Mouse (Mus musculus): ENCODE results near the gene Maip1. TPM values are rescaled to one million over a fixed set of nuclear protein-coding genes. Genes with fewer than 3 reads are reported as not detected.

Gene Maip1
- total and polyA plus RNA-seq, 2 experiments from 2014 or later = 6.7 to 19.8 TPM

GRCm38 (mm10) chr1:57439026-57439425 lies 32.9 kb downstream of the Maip1 start:
- Histone ChIP-seq H3K36me3 (ENCODE audit: insufficient read depth, low read length) (no peaks in the 10 kb centered on the region), H3K9me3 (ENCODE audit: low read length) (no peaks in the 10 kb centered on the region), H3K27me3 (ENCODE audit: insufficient read depth, low read length) (no peaks in the 10 kb centered on the region), H3K27ac (no peak overlapping the region), H3K4me2 (ENCODE audit: low read depth, low read length) (no peak overlapping the region), H3K4me3 (ENCODE audit: low read length) (no peak overlapping the region), H3K4me1 (ENCODE audit: insufficient read depth, low read length) (no peaks in the 10 kb centered on the region), H3K9ac (replicated peaks; ENCODE audit: low read length) (no peak overlapping the region)
- ATAC-seq (no peak), DNase-seq (ENCODE audit: low spot score) (no peak)
- WGBS = 82% methylated on average over 6 of the region's 6 CpGs
- TF ChIP-seq CTCF (IDR thresholded peaks at IDR 0.05; ENCODE audit: low read depth) = no peak

- no peaks in the 10 kb centered on the region for H3K36me3 ChIP-seq (ENCODE audit: insufficient read depth, low read length)
Observed at GRCm38 (mm10) chr1:57440771-57441170, 34.6 kb downstream of the Maip1 start.

GRCm38 (mm10) chr1:57445679-57446078 lies 39.6 kb downstream of the Maip1 start:
- no peak overlapping the region for H3K4me3 ChIP-seq (ENCODE audit: low read length)
- no peaks in the 10 kb centered on the region for H3K4me1 ChIP-seq (ENCODE audit: insufficient read depth, low read length)
- H3K27ac ChIP-seq = no peak overlapping the region
- no peaks in the 10 kb centered on the region for H3K27me3 ChIP-seq (ENCODE audit: insufficient read depth, low read length)
- no peak for TF ChIP-seq CTCF (IDR thresholded peaks at IDR 0.05; ENCODE audit: low read depth)
- H3K9me3 ChIP-seq (ENCODE audit: low read length) = no peaks in the 10 kb centered on the region
- 53% methylated on average over 10 of the region's 10 CpGs for WGBS
- no peaks in the 10 kb centered on the region for H3K36me3 ChIP-seq (ENCODE audit: insufficient read depth, low read length)
- H3K9ac ChIP-seq (replicated peaks; ENCODE audit: low read length) = no peak overlapping the region
- no peak overlapping the region for H3K4me2 ChIP-seq (ENCODE audit: low read depth, low read length)
- DNase-seq (ENCODE audit: low spot score) (no peak), ATAC-seq (no peak)

More at GRCm38 (mm10) chr1:57440771-57441170, 34.6 kb downstream of the Maip1 start:
- H3K4me2 ChIP-seq (ENCODE audit: low read depth, low read length) = no peak overlapping the region
- no peak overlapping the region for H3K27ac ChIP-seq
- H3K4me3 ChIP-seq (ENCODE audit: low read length) = no peak overlapping the region
- H3K9me3 ChIP-seq (ENCODE audit: low read length) = no peaks in the 10 kb centered on the region
- DNase-seq (ENCODE audit: low spot score) (no peak), ATAC-seq (no peak)
- H3K27me3 ChIP-seq (ENCODE audit: insufficient read depth, low read length) = no peaks in the 10 kb centered on the region
- no peak overlapping the region for H3K9ac ChIP-seq (replicated peaks; ENCODE audit: low read length)
- H3K4me1 ChIP-seq (ENCODE audit: insufficient read depth, low read length) = no peaks in the 10 kb centered on the region
- TF ChIP-seq CTCF (IDR thresholded peaks at IDR 0.05; ENCODE audit: low read depth) = no peak
- WGBS = 68% methylated on average over 4 of the region's 4 CpGs

- ATAC-seq (no peak), DNase-seq (ENCODE audit: low spot score) (no peak)
- Histone ChIP-seq H3K4me3 (ENCODE audit: low read length) (no peak overlapping the region), H3K9me3 (ENCODE audit: low read length) (no peaks in the 10 kb centered on the region), H3K36me3 (ENCODE audit: insufficient read depth, low read length) (no peaks in the 10 kb centered on the region), H3K4me2 (ENCODE audit: low read depth, low read length) (no peak overlapping the region), H3K4me1 (ENCODE audit: insufficient read depth, low read length) (no peaks in the 10 kb centered on the region), H3K27ac (no peak overlapping the region), H3K27me3 (ENCODE audit: insufficient read depth, low read length) (no peaks in the 10 kb centered on the region), H3K9ac (replicated peaks; ENCODE audit: low read length) (no peak overlapping the region)
- no peak for TF ChIP-seq CTCF (IDR thresholded peaks at IDR 0.05; ENCODE audit: low read depth)
- 100% methylated on average over 1 of the region's 1 CpGs for WGBS
Observed at GRCm38 (mm10) chr1:57450241-57450640, 44.1 kb downstream of the Maip1 start.

- DNase-seq (ENCODE audit: low spot score) (no peak), ATAC-seq (no peak)
- Histone ChIP-seq H3K9ac (replicated peaks; ENCODE audit: low read length) (no peak overlapping the region), H3K4me1 (ENCODE audit: insufficient read depth, low read length) (no peaks in the 10 kb centered on the region), H3K36me3 (ENCODE audit: insufficient read depth, low read length) (no peaks in the 10 kb centered on the region), H3K9me3 (ENCODE audit: low read length) (no peaks in the 10 kb centered on the region), H3K4me3 (ENCODE audit: low read length) (no peak overlapping the region), H3K4me2 (ENCODE audit: low read depth, low read length) (no peak overlapping the region), H3K27ac (no peak overlapping the region), H3K27me3 (ENCODE audit: insufficient read depth, low read length) (no peaks in the 10 kb centered on the region)
- 84% methylated on average over 6 of the region's 6 CpGs for WGBS
- TF ChIP-seq CTCF (IDR thresholded peaks at IDR 0.05; ENCODE audit: low read depth) = no peak
Observed at GRCm38 (mm10) chr1:57460305-57460940, 54.3 kb downstream of the Maip1 start.

Other genes with a start within 250 kb of the Maip1 start
- gene 1700066M21Rik, start 28.7 kb upstream of the Maip1 start, total RNA-seq (2014; rRNA removed) = 20.3 and 56.1 TPM in 2 replicates
- gene 1700066M21Rik, start 28.7 kb upstream of the Maip1 start, polyA plus RNA-seq (2015; fragmentation: Nextera tagmentation; extraction: Ambion mirVana) = 23.7 and 25.3 TPM in 2 replicates
- 14.4 and 14.9 TPM in 2 replicates for gene Tyw5, start 773 bp downstream of the Maip1 start, total RNA-seq (2014; rRNA removed)
- gene Tyw5, start 773 bp downstream of the Maip1 start, polyA plus RNA-seq (2015; fragmentation: Nextera tagmentation; extraction: Ambion mirVana) = 29.8 and 31.4 TPM in 2 replicates